Mouse (Mus musculus) layer of hippocampus, postnatal 25 days (tissue): ENCODE data around the gene Olfr926. TPM values are rescaled to one million over a fixed set of nuclear protein-coding genes. Genes with fewer than 3 reads are reported as not detected.
"Not testable (repeated sequence)": the region's sequence is repeated elsewhere in the genome, so short reads cannot be mapped to it uniquely, and the experiment has no call there.

ENCODE experiments used
- DNase-seq, 2 experiments: peaks; one replicate each; pipeline ENCODE4 v3.0.0; 2022; ENCODE audit warnings: mixed read lengths in 2 of 2, low spot score in 1 of 2; ENCODE audit errors: extremely low spot score in 1 of 2
- total RNA-seq, 2 experiments: library from RNA; stranded (reverse); gene quantifications; 2 replicates each; pipeline ENCODE4 v1.2.3; 2021

Gene Olfr926
- total RNA-seq, result not detected

- DNase-seq, result no peak
Measured at GRCm38 (mm10) chr9:38876826-38877225, at the start of gene Olfr926. Gene Olfr926, plus strand, starts transcription at chr9:38877126.

- no peak for DNase-seq
Measured at GRCm38 (mm10) chr9:38833027-38833426, 43.9 kb upstream of the Olfr926 start.

GRCm38 (mm10) chr9:38844149-38844548 is 32.8 kb upstream of the Olfr926 start, which contains the start of gene Olfr924:
Gene Olfr924, plus strand, starts transcription at chr9:38844449.
- no peak for DNase-seq

DNA sequence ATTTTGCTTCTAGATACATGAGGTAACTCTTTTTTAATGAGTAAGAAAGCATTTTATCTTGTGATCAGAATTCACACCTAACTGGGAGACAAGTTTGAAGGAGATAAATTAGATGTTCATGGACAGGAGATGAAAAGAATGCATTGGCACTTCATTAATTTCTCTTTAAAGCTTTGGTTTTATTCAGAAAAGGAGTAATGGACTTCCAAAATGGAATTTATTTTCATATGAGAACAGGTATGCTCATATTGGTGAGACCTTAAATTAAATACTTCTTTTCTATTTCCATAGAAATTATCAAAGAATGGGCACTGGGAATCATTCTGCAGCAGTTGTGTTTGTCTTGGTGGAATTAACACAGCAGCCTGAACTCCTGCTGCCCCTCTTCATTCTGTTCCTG is 22.2 kb upstream of the Olfr926 start, which contains the start of gene Olfr26:
Gene Olfr26 (plus strand): TSS at position 301 of the 400 bp plus-strand sequence.
- no peak for DNase-seq

DNA sequence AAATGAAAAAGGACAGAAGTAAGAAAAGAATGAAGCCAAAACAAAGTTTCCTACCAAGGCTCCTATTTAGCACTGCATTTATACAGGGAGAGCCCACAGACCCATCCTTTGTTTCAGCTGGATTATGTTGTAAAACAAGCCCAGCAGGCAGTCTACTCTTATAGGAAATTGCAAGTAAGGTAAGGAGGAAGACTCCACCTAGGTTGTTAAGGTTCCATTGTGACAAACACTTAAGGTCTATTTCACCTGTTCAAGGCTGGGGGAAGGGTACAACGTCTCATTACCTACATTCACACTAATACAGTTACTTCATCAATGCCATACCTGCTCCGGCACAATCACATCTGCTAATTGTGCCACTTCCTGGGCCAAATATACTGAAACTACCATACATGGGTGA is 2.0 kb upstream of the Olfr926 start:
- DNase-seq, result not testable (repeated sequence)

Other genes with a start within 250 kb of the Olfr926 start
- not detected for gene Olfr916, start 217.3 kb upstream of the Olfr926 start, total RNA-seq
- not detected for gene Olfr917, start 211.3 kb upstream of the Olfr926 start, total RNA-seq
- not detected for gene Olfr918, start 202.5 kb upstream of the Olfr926 start, total RNA-seq
- not detected for gene Olfr919, start 173.5 kb upstream of the Olfr926 start, total RNA-seq
- gene Vwa5a, start 158.9 kb upstream of the Olfr926 start, total RNA-seq, result 10 to 100 TPM; 10.4 to 11.5 TPM
- gene Olfr920, start 124.8 kb upstream of the Olfr926 start, total RNA-seq, result under 1 TPM in 1 of 2 experiments, not detected in 1; 0.10 TPM
- not detected for gene Olfr921, start 104.1 kb upstream of the Olfr926 start, total RNA-seq
- not detected for gene Olfr922, start 62.5 kb upstream of the Olfr926 start, total RNA-seq
- not detected for gene Olfr923, start 50.6 kb upstream of the Olfr926 start, total RNA-seq
- not detected for gene Olfr924, start 32.7 kb upstream of the Olfr926 start, total RNA-seq
- not detected for gene Olfr26, start 22.1 kb upstream of the Olfr926 start, total RNA-seq
- not detected for gene Olfr930, start 52.7 kb downstream of the Olfr926 start, total RNA-seq
- gene Olfr933, start 95.2 kb downstream of the Olfr926 start, total RNA-seq, result not detected
- not detected for gene Olfr934, start 111.2 kb downstream of the Olfr926 start, total RNA-seq
- gene Olfr935, start 122.6 kb downstream of the Olfr926 start, total RNA-seq, result not detected
- not detected for gene Olfr146, start 146.3 kb downstream of the Olfr926 start, total RNA-seq
- not detected for gene Olfr937, start 187.8 kb downstream of the Olfr926 start, total RNA-seq
- gene Olfr938, start 201.8 kb downstream of the Olfr926 start, total RNA-seq, result not detected